Mouse (Mus musculus) embryonic facial prominence, embryonic 12.5 days (tissue): Measurements from ENCODE around the gene Nkain2. TPM values are rescaled to one million over a fixed set of nuclear protein-coding genes. Genes with fewer than 3 reads are reported as not detected.

Source experiments
- ATAC-seq: fragments of 200-750 bp; cut with Nextera tagmentation; 2 replicates; pipeline ENCODE4 v1.8.0; 2017; ENCODE audit not compliant: insufficient number of reproducible peaks, insufficient read depth, low FRiP score, low TSS enrichment
- H3K27ac ChIP-seq: fragments of 300-500 bp; sonication (generic); 2 replicates; pipeline ENCODE4 v1.5.1; 2016; ENCODE audit warnings: mild to moderate bottlenecking
- H3K27me3 ChIP-seq: fragments of 300-500 bp; sonication (generic); 2 replicates; pipeline ENCODE4 v1.6.1; 2016; ENCODE audit warnings: mild to moderate bottlenecking, moderate library complexity
- H3K36me3 ChIP-seq: fragments of 300-500 bp; sonication (generic); 2 replicates; pipeline ENCODE4 v1.6.1; 2016; ENCODE audit warnings: mild to moderate bottlenecking
- H3K4me1 ChIP-seq: fragments of 300-500 bp; sonication (generic); 2 replicates; pipeline ENCODE4 v1.6.1; 2016
- H3K4me2 ChIP-seq: fragments of 300-500 bp; sonication (generic); replicated peaks from 2 replicates; pipeline ENCODE4 v1.6.1; 2016; ENCODE audit warnings: mild to moderate bottlenecking, moderate library complexity
- H3K4me3 ChIP-seq: fragments of 300-500 bp; sonication (generic); 2 replicates; pipeline ENCODE4 v1.5.1; 2016; ENCODE audit warnings: mild to moderate bottlenecking
- H3K9ac ChIP-seq: fragments of 300-500 bp; sonication (generic); 2 replicates; pipeline ENCODE4 v1.6.1; 2016; ENCODE audit warnings: mild to moderate bottlenecking, moderate library complexity
- H3K9me3 ChIP-seq: fragments of 300-500 bp; sonication (generic); 2 replicates; pipeline ENCODE4 v1.6.1; 2016; ENCODE audit warnings: mild to moderate bottlenecking, moderate library complexity
- WGBS: fragments of 180-500 bp; shearing (Covaris S2); methylation state at CpG from one replicate; pipeline ENCODE4 v1.1.7; 2016; 5-methylcytosine and 5-hydroxymethylcytosine counted together
- polyA plus RNA-seq: library from polyadenylated mRNA; unstranded; fragments of >200 nt; fragmentation: Nextera tagmentation; extraction: Ambion mirVana; gene quantifications from 2 replicates; pipeline ENCODE4 v1.2.1, GENCODE M21; 2016

The Nkain2 gene
- polyA plus RNA-seq, 1 experiment from 2014 or later: 1.7 TPM

GRCm38 (mm10) chr10:31827041-31827440, 1063.2 kb downstream of the Nkain2 start:
- ATAC-seq: no peak
- 60% methylated on average over 1 of the region's 1 CpGs for WGBS

GRCm38 (mm10) chr10:31812543-31812942, 1077.7 kb downstream of the Nkain2 start:
- no peak overlapping the region for H3K4me3 ChIP-seq
- ATAC-seq: no peak
- WGBS: 66% methylated on average over 3 of the region's 3 CpGs
- H3K27me3 ChIP-seq: no peaks in the 10 kb centered on the region
- no peak overlapping the region for H3K9ac ChIP-seq
- no peaks in the 10 kb centered on the region for H3K36me3 ChIP-seq
- no peak overlapping the region for H3K4me2 ChIP-seq
- no peaks in the 10 kb centered on the region for H3K9me3 ChIP-seq
- H3K27ac ChIP-seq: no peak overlapping the region
- H3K4me1 ChIP-seq: no peaks in the 10 kb centered on the region

More at GRCm38 (mm10) chr10:31827041-31827440, 1063.2 kb downstream of the Nkain2 start:
- no peaks in the 10 kb centered on the region for H3K36me3 ChIP-seq
- no peaks in the 10 kb centered on the region for H3K9me3 ChIP-seq
- no peak overlapping the region for H3K4me2 ChIP-seq
- no peak overlapping the region for H3K27ac ChIP-seq
- no peak overlapping the region for H3K4me3 ChIP-seq
- no peaks in the 10 kb centered on the region for H3K27me3 ChIP-seq
- no peak overlapping the region for H3K9ac ChIP-seq
- no peaks in the 10 kb centered on the region for H3K4me1 ChIP-seq

- H3K27ac ChIP-seq: no peak overlapping the region
- H3K9me3 ChIP-seq: no peaks in the 10 kb centered on the region
- no peak overlapping the region for H3K9ac ChIP-seq
- H3K27me3 ChIP-seq: no peaks in the 10 kb centered on the region
- H3K4me1 ChIP-seq: no peaks in the 10 kb centered on the region
- 22% methylated on average over 5 of the region's 5 CpGs for WGBS
- H3K4me3 ChIP-seq: no peak overlapping the region
- 0 out of 2 replicates have a peak, but pooled peaks have one; percentile 60 for ATAC-seq
- H3K4me2 ChIP-seq: no peak overlapping the region
- no peaks in the 10 kb centered on the region for H3K36me3 ChIP-seq
These were observed 1147.7 kb downstream of the Nkain2 start for GRCm38 (mm10) chr10:31742443-31743057.

- Histone ChIP-seq H3K27ac (no peak overlapping the region), H3K27me3 (no peaks in the 10 kb centered on the region), H3K9me3 (no peaks in the 10 kb centered on the region), H3K4me3 (no peak overlapping the region), H3K4me2 (no peak overlapping the region), H3K9ac (no peak overlapping the region), H3K4me1 (no peaks in the 10 kb centered on the region), H3K36me3 (no peaks in the 10 kb centered on the region)
- no peak for ATAC-seq
These were observed 1162.2 kb downstream of the Nkain2 start for GRCm38 (mm10) chr10:31728036-31728435.

- H3K9me3 ChIP-seq: no peaks in the 10 kb centered on the region
- H3K36me3 ChIP-seq: no peaks in the 10 kb centered on the region
- ATAC-seq: no peak
- WGBS: 79% methylated on average over 3 of the region's 3 CpGs
- no peak overlapping the region for H3K27ac ChIP-seq
- no peak overlapping the region for H3K4me2 ChIP-seq
- no peak overlapping the region for H3K9ac ChIP-seq
- no peak overlapping the region for H3K4me3 ChIP-seq
- no peaks in the 10 kb centered on the region for H3K27me3 ChIP-seq
- no peaks in the 10 kb centered on the region for H3K4me1 ChIP-seq
These were observed 1243.0 kb downstream of the Nkain2 start for GRCm38 (mm10) chr10:31647270-31647669.

GRCm38 (mm10) chr10:31646083-31646482, 1244.2 kb downstream of the Nkain2 start:
- Histone ChIP-seq H3K27ac (no peak overlapping the region), H3K4me3 (no peak overlapping the region), H3K4me1 (no peaks in the 10 kb centered on the region), H3K4me2 (no peak overlapping the region), H3K9me3 (no peaks in the 10 kb centered on the region), H3K27me3 (no peaks in the 10 kb centered on the region), H3K9ac (no peak overlapping the region), H3K36me3 (no peaks in the 10 kb centered on the region)
- ATAC-seq: no peak
- 54% methylated on average over 1 of the region's 1 CpGs for WGBS

Other genes starting within 250 kb of the Nkain2 start
- gene Trdn, start 190.1 kb upstream of the Nkain2 start, polyA plus RNA-seq: 1.2 and 2.4 TPM in 2 replicates